23 mouse cellular contexts compared by ENCODE assay signal in genomic region chr1:99317710-99318066, GRCm38 (mm10).
DNase-seq lines count a peak whose midpoint lies in the region; ATAC-seq and TF ChIP-seq lines count a peak whose summit lies in the region.
"Had no signal": no experiment of that assay in that cellular context is flagged by ENCODE, and none has a peak within 500 bp of the region (broad histone marks: within the 10 kb centered on the region; RNA-seq: fewer than 3 reads in every experiment).

No protein-coding gene starts in this region.

- no peaks in the 10 kb centered on the region for H3K4me1 ChIP-seq in limb, embryonic 14.5 days (ENCODE audit: control insufficient read depth, insufficient read depth, low read length)
- no peaks in the 10 kb centered on the region for H3K4me1 ChIP-seq in limb, embryonic 10.5 days
- H3K4me1 ChIP-seq: embryonic facial prominence, embryonic 15.5 days; heart, embryonic 15.5 days; limb, embryonic 12.5 days; liver, embryonic 13.5 days; lung, embryonic 15.5 days; stomach, embryonic 15.5 days had no signal

- no peak overlapping the region for H3K27ac ChIP-seq in limb, embryonic 14.5 days (replicated peaks; ENCODE audit: low read depth, low read length)
- no peak overlapping the region for H3K27ac ChIP-seq in limb, embryonic 10.5 days
- H3K27ac ChIP-seq: embryonic facial prominence, embryonic 15.5 days; heart, embryonic 15.5 days; limb, embryonic 12.5 days; liver, embryonic 13.5 days; lung, embryonic 15.5 days; stomach, embryonic 15.5 days had no signal

- DNase-seq in limb, embryonic 14.5 days (ENCODE audit: low spot score): peak; percentile 43
- no peak for DNase-seq in limb, embryonic 10.5 days (ENCODE audit: low spot score)
- DNase-seq in Muller cell, postnatal 12 days (ENCODE audit: inconsistent ontology term): peak; percentile 2
- DNase-seq in brain, embryonic 14.5 days (ENCODE audit: low read depth): peak; percentile 66
- DNase-seq in mesoderm, embryonic 11.5 days (ENCODE audit: low read depth, low spot score): peak; percentile 20
- no peak for DNase-seq in spleen, adult 18-20 months
- DNase-seq in layer of hippocampus, postnatal 25 days (ENCODE audit: extremely low spot score in 1 of 2, low spot score in 1 of 2): no peak
- no peak for DNase-seq in heart, postnatal 10 days
- DNase-seq: adrenal gland, adult 8-10 months; cerebellum, adult 11-12 months; cerebellum, postnatal 25 days; gastrocnemius, postnatal 14 days; kidney, postnatal 4 days; liver, embryonic 13.5 days; lung, postnatal 4 days; right cerebral cortex, postnatal 25 days; thymus, adult 18-20 months had no signal

- no peaks in the 10 kb centered on the region for H3K9me3 ChIP-seq in limb, embryonic 14.5 days (ENCODE audit: control insufficient read depth, low read length)
- no peaks in the 10 kb centered on the region for H3K9me3 ChIP-seq in limb, embryonic 10.5 days (replicated peaks)
- H3K9me3 ChIP-seq: embryonic facial prominence, embryonic 15.5 days; heart, embryonic 15.5 days; limb, embryonic 12.5 days; liver, embryonic 13.5 days; lung, embryonic 15.5 days; stomach, embryonic 15.5 days had no signal

- no peaks in the 10 kb centered on the region for H3K36me3 ChIP-seq in limb, embryonic 14.5 days (ENCODE audit: control insufficient read depth, insufficient read depth, low read length)
- H3K36me3 ChIP-seq in limb, embryonic 10.5 days: no peaks in the 10 kb centered on the region
- H3K36me3 ChIP-seq: embryonic facial prominence, embryonic 15.5 days; heart, embryonic 15.5 days; limb, embryonic 12.5 days; liver, embryonic 13.5 days; lung, embryonic 15.5 days; stomach, embryonic 15.5 days had no signal

- no peaks in the 10 kb centered on the region for H3K27me3 ChIP-seq in limb, embryonic 14.5 days (ENCODE audit: control insufficient read depth, insufficient read depth, low read length)
- no peaks in the 10 kb centered on the region for H3K27me3 ChIP-seq in limb, embryonic 10.5 days (ENCODE audit: low read depth, poor library complexity, severe bottlenecking)
- H3K27me3 ChIP-seq: embryonic facial prominence, embryonic 15.5 days; heart, embryonic 15.5 days; limb, embryonic 12.5 days; liver, embryonic 13.5 days; lung, embryonic 15.5 days; Patski; stomach, embryonic 15.5 days had no signal

- ATAC-seq in limb, embryonic 14.5 days (ENCODE audit: low FRiP score, low read depth): no peak
- ATAC-seq: Patski had no signal

- TF ChIP-seq POLR2A in limb, embryonic 14.5 days (IDR thresholded peaks at IDR 0.05; ENCODE audit: borderline replicate concordance, extremely low read depth, insufficient read depth, insufficient read length): no peak
- TF ChIP-seq POLR2A in brain, embryonic 14.5 days (IDR thresholded peaks at IDR 0.05; ENCODE audit: borderline replicate concordance, extremely low read depth, insufficient read depth, insufficient read length, poor library complexity, severe bottlenecking): no peak

- no peak overlapping the region for H3K4me2 ChIP-seq in limb, embryonic 14.5 days (replicated peaks; ENCODE audit: low read depth, low read length, severe bottlenecking)
- H3K4me2 ChIP-seq: embryonic facial prominence, embryonic 15.5 days; heart, embryonic 15.5 days; limb, embryonic 12.5 days; liver, embryonic 13.5 days; lung, embryonic 15.5 days; stomach, embryonic 15.5 days had no signal

- intact Hi-C loops in heart, postnatal 10 days (cut with DNase I): no loop called here

- H3K9ac ChIP-seq in limb, embryonic 14.5 days (ENCODE audit: low read depth, low read length, severe bottlenecking): no peak overlapping the region
- H3K9ac ChIP-seq: embryonic facial prominence, embryonic 15.5 days; heart, embryonic 15.5 days; limb, embryonic 12.5 days; liver, embryonic 13.5 days; lung, embryonic 15.5 days; stomach, embryonic 15.5 days had no signal

- WGBS in limb, embryonic 14.5 days: 31% methylated on average over 4 of the region's 4 CpGs
- 61% methylated on average over 4 of the region's 4 CpGs for WGBS in limb, embryonic 10.5 days

- no peak overlapping the region for H3K4me3 ChIP-seq in limb, embryonic 14.5 days (replicated peaks; ENCODE audit: low read length)
- no peak overlapping the region for H3K4me3 ChIP-seq in limb, embryonic 10.5 days
- H3K4me3 ChIP-seq: embryonic facial prominence, embryonic 15.5 days; heart, embryonic 15.5 days; limb, embryonic 12.5 days; liver, embryonic 13.5 days; lung, embryonic 15.5 days; stomach, embryonic 15.5 days had no signal

- no peak for TF ChIP-seq CTCF in brain, embryonic 14.5 days (IDR thresholded peaks at IDR 0.05; ENCODE audit: borderline replicate concordance, extremely low read depth, insufficient read depth, insufficient read length)

Comparison
In these comparisons a context has a peak if more than half of its experiments do, and no peak if none do; other contexts are left out.
1. DNase-seq: peak in limb, embryonic 14.5 days (single experiment), Muller cell, postnatal 12 days (single experiment), brain, embryonic 14.5 days (single experiment) and mesoderm, embryonic 11.5 days (single experiment); none in limb, embryonic 10.5 days (single experiment), spleen, adult 18-20 months (0 of 2), layer of hippocampus, postnatal 25 days (0 of 2) and heart, postnatal 10 days (0 of 2).